Mouse (Mus musculus) testis, postnatal 10 days (tissue): ENCODE data around the gene BC035044.
"Not testable (repeated sequence)": the region's sequence is repeated elsewhere in the genome, so short reads cannot be mapped to it uniquely, and the experiment has no call there.

Experiments
- DNase-seq: peaks from one replicate; pipeline ENCODE4 v3.0.0; 2021; ENCODE audit warnings: low spot score

Gene BC035044

DNA sequence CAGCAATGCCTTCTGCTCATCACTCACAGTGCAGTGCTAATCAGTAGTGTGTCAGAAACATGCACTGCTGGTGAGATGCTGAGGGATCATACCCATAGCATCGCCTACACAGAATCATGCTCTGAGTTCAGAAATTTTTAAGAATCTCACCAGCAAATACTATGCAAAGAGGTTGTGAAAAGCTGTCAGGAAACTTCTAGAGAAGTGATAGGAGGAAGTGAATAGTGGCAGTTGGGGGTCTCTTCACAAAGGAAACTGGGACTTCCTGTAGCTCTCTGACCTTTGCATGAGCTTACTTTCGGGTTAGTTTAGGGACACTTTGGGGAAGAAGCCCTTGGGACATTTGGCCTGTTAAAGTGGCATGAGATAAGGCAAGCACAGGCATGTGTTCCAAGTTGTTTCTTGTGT, at the start of gene BC035044:
TSS of gene BC035044 (minus strand) at position 179 of the 408 bp plus-strand sequence.
- DNase-seq: no peak

GRCm38 (mm10) chr6:128935889-128936665, 45.2 kb upstream of the BC035044 start:
- DNase-seq: not testable (repeated sequence)

- DNase-seq: not testable (repeated sequence)
Observed at GRCm38 (mm10) chr6:128934081-128934480, 43.2 kb upstream of the BC035044 start, which contains the start of gene Clec2g. Gene Clec2g, plus strand, starts transcription at chr6:128934381.

- DNase-seq: no peak
Observed at GRCm38 (mm10) chr6:128933050-128933449, 42.1 kb upstream of the BC035044 start.

DNA sequence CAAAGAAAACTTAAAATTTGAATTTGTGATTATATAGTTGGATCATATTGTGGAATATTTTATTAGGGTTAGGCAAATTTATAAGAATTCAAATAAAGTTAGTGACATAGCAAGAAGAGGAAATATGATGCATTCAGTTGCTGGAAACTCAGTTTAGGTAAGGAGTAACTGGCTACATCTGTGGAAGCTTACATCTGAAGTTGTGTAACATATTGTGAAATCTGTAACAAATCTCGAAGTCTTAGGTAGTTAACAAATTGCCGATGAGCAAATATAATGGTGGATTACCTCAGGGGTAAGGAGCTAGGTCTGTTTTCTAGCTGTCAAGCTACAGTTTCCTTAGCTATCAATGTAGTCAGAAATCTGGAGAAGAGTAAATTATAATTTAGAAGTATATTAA, 26.4 kb upstream of the BC035044 start:
- no peak for DNase-seq

DNA sequence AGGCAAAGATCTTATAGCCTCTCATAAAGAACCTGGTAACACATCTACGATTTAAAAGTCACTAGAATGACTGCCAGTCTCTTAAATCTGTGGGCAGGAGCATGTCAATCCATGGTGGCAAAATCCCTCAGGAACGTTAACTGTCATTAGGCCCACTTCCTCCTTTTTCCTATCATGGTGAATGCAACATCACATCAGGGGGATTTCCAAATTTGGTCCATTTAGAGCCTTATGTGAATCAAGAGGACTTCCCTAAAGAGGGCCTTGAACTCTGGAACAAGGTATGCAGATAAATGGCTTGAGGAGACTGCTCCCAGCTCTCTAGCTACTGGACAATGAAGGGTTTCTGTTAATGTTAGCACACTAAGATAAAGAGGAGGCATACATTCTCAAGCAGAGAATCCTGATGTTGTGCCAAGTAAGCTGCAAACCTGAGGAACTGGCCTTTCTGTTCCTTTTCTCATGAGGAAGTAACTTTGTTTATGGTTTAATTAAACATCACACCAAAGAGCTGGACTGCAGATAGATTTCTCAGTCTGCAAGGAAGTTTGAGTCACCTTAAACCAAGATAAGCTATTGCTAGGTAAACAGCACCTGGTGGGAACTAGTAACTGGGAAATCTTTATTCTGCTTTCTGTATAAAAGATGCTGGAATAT, 22.8 kb upstream of the BC035044 start:
- no peak for DNase-seq

DNA sequence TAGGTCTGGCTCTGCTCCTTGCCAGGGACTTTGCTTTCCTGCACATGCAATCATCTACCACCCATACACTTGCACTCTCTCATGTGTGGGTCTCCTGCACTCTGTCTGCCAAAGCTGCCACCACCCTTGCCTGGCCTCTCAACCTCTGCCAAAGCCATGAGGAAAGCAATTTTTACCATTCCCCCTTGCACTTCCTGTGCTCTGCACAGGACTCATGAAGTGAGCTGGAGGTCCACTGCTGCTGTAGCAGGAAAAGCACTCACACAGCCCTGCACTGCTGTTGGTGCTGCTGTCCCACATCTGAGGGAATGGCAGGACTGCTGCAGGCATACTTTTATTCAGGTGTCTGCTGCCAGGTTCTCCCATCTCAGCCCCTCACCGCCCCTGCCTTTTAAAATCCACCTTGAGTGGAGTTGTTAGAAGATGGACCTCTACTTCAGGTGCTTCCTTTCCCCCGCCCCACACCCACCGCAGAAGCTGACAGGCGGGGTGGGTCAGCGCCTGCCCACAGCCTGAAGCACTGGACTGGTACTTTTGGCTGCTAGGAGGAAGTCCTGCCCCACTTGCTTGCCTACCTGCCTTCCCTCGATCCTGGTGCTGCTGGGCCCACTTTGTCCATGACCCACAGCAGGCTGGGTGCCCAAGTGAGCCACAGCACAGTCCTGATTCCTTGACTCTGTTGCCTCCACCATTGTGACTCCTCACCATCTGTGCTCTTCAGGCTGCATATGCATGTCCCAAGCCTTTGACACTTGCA, 10.0 kb upstream of the BC035044 start:
- DNase-seq: not testable (repeated sequence)

DNA sequence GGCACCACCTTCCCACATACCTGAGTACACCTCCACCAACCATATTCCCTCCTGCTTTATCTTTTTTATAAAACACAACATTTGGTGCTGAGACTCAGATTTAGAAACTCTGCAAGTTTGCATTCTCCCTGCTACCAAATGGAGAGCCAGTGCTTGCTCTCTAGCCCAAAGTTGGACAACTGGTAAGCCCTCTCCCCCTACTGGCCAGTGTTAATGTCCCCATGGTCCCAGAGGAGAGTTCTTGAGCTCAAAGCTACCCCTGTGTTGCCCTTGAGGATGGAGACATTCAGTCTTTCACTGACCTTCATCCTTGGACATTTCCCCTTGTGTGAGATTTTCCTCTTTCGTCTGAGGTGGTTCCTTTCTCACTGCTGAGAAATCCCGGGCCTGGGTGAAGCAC, 9.1 kb upstream of the BC035044 start:
- no peak for DNase-seq

DNA sequence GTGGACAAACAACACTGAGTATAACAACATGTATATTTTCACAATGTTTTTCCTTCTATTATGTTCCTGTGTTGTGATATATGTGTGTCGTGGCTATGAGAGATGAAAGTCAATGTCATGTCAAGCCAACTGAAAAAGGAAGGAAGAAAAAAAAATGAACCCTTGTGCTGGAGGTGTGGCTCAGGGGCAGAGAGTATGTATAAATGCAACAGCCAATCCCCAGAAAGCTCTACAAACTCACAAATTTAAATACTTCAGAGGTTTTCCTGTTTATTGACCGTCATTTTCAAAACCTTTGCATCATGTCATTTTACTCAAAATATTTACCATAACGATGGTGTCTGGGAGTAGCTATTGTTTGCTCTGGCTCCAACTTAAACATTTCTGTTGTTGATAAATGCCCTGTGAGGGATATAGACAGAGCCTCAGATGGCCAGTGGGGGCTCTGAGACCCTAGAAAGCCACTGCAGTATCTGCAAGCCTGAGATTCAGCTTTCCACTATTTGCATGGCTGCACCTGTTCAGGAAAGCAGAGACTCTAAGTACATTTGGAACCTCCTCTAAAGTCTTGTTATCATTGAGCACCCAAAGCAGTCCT, 4.6 kb upstream of the BC035044 start:
- no peak for DNase-seq

DNA sequence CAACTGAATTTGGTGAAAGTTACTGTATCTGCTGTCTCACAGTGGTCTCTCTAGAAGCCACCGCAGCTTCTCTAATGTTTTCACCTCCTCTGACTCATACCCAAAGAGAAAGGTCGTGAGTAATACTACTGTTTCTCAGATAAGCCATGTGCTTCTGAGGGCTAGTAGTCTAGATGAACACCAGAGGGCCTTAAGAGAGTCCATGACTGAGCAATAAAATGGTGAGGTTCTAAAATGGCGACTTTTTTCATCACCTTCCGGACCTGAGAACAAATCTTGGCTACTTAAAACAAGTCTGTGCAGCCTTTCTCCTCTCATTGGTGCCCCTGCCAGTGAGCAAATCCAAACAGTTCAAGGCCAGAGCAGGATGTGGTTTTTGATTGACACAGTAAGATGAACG, 2.1 kb downstream of the BC035044 start:
- no peak for DNase-seq

DNA sequence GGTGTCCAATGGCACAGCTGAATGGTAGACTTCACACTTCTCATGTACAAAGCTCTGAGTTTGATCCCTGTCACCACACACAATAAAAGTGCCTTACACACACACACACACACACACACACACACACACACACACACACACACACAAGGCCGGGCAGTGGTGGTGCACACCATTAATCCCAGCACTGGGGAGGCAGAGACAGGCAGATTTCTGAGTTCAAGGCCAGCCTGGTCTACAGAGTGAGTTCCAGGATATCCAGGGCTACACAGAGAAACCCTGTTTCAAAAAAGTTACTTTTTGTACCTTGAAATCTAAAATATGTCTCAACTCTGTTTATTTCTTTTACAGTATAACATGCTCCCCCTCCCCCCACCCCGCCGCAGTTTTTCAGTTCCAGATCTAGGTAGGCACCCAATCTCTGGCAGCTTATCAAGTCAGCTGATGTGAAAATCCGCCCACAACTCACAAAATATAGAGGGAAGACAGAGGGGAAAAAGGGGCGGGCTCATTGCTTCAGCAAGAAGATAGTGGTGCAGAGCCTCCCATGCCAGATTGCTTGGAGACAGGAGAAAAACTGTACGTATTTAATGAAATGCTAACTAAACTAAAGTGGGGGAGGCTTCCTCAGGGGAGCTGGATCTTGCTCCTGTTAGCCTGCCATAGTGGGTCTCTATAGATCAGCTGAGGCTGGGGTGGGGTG, 3.7 kb downstream of the BC035044 start, which contains the start of gene Clec2i:
TSS of gene Clec2i (plus strand) at position 498 of the 700 bp plus-strand sequence.
- DNase-seq: not testable (repeated sequence)

DNA sequence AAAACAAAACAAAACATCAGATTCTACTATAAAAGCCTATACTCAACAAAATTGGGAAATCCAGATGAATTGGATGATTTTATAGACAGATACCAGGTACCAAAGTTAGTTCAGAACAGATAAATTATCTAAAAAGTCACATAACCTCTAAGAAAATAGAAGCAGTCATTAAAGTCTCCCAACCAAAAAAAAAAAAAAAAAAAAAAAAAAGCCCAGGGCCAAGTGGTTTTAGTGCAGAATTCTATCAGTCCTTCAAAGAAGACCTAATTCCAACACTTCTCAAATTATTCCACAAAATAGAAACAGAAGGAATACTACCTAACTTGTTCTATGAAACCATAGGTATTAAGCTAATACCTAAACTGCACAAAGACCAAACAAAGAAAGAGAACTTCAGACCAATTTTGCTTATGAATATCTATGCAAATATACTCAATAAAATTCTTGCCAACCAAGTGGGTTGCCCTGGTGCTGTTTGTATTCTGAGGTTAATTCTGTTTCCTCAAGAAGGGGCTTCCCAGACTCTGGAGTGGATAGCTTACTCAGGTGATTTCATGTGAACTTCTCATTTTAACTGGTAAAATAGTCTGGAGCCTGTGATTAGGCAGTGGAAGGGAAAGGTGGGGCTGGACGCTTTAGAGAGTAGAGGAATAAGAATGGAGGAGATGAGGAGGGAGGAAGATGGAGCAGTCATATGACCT, 18.9 kb downstream of the BC035044 start:
- DNase-seq: no peak

DNA sequence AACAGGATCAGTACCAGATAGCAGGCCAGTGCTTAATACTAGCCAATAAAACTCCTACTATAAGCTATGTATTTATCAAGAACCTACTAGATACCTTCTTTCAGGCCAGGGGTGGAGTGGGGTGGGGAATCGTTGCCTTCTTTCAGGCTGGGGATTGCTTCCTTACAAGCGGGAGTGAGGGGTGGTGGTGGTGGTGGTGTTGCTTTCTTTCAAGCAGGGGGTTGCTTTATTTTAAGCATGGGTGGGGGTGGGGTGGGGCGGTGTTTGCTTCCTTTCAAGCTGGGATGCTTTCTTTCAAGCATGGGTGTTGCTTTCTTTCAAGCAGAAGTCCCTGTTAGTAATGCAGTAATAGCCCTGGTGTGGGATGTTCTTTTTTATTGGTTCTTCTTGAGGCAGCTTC, 22.1 kb downstream of the BC035044 start:
- DNase-seq: no peak

GRCm38 (mm10) chr6:128857976-128858375, 33.0 kb downstream of the BC035044 start:
- no peak for DNase-seq

DNA sequence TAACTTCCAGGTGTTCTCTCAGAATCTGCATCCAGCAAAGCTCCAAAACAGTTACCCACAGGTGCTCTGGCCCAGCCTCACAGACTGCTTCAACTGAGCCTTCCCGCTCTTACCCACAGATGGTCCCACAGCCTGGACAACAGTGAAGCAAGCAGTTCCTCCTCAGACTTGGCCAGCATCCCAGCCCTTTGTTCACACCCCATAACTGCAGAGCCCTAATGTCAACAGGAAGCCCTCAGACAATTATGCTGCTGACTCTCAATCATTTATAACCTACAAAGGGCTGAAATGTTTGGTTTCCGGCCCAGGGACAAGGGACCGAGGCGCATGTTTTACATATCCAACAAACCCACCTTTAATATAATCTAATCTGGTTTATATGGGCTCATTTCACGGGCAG, 34.7 kb downstream of the BC035044 start:
- peak; percentile 52 for DNase-seq

DNA sequence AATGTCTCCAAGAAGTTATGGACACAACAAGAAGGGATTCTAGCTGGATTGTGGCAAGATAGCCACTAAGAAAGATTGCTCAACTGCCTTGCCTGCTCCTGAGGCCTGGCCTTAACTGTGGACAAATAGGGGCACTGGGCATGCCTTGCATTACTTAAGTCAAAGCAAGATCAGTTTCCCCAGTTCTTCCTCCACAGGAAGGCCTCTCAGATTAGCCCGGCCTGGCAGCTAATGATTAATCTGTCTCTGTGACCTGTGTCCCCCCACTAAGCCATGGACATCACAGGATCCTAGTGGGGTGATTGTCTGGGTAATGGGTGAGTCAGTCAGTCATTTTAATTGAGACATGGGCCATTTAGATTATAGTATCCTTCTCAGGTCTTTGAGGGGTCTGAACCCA, 35.4 kb downstream of the BC035044 start:
- DNase-seq: no peak

- no peak for DNase-seq
Observed at GRCm38 (mm10) chr6:128854895-128855294, 36.0 kb downstream of the BC035044 start.

DNA sequence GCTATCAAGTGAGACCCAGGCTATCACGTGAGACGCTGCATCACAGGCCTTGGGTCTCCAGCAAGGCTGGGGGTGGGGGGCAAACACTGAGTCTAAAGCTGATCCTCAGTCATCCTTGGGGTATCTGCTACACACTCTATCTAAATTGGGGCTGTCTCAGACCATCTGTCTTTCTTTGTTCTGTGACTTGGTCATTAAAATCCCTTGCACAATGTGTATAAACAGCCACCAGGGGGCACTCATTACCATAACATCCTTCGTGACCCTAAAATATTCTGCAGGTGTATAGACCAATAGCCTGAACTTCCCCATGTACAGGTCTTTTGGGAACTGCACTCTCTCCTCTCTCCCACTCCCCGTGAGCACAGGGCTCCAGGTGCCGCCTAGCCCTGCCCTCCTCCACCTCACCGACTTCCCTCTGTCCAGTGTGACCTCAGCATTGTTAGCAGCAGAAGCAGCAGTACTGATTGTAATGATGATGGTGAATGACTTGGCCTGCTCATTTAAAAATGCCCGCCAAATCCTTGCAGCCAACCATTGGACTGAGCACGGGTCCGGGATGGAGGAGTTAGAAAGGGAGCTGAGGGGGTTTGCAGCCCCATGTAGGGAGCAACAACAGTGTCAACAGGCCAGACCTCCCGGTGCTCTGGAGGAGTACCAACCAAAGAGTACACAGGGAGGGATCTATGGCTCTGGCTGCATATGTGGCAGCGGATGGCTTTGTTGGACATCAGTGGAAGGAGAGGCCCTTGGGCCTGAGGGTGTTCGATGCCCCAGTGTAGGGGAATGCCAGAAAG, 36.7 kb downstream of the BC035044 start:
- DNase-seq: peak; percentile 79

DNA sequence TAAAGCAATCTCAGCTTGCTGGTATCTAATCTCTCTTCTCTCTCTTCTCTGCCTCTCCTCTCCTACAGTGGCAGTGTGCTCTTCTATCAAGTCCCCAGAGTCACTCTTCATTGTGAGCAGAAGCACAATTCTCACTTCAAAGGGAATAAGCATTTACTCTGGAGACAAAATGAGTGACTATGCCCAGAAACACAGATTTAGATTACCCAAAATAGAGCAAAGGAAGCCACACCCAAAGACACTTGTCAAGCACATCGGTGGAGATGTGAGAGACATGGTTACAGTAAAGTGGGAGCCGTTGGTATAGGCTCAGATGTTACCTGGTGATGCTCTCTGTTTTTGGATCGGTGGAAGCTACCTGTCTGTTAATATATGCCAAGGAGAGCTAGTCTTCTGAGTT, 38.2 kb downstream of the BC035044 start:
- no peak for DNase-seq

GRCm38 (mm10) chr6:128851151-128851550, 39.8 kb downstream of the BC035044 start:
- no peak for DNase-seq
